Mouse (Mus musculus): Measurements from ENCODE around the gene Pgpep1l. TPM values are rescaled to one million over a fixed set of nuclear protein-coding genes. Genes with fewer than 3 reads are reported as not detected.

Gene Pgpep1l
- polyA plus RNA-seq, 1 experiment: not detected

GRCm38 (mm10) chr7:68305781-68306575 lies 41.9 kb upstream of the Pgpep1l start:
- TF ChIP-seq FOSL1 (IDR thresholded peaks at IDR 0.05; ENCODE audit: insufficient read depth, low read length, poor library complexity, severe bottlenecking) (no peak), MYOD1 (IDR thresholded peaks at IDR 0.05; ENCODE audit: control insufficient read depth, insufficient read length, low read depth) (no peak), USF1 (IDR thresholded peaks at IDR 0.05; ENCODE audit: low read depth) (no peak), MAX (IDR thresholded peaks at IDR 0.05) (no peak), CTCF (IDR thresholded peaks at IDR 0.05; ENCODE audit: control insufficient read depth, insufficient read depth, insufficient read length) (no peak), CEBPB (IDR thresholded peaks at IDR 0.05; ENCODE audit: low read depth) (no peak), MYOG (IDR thresholded peaks at IDR 0.05; ENCODE audit: control insufficient read depth, extremely low read depth, insufficient read length) (no peak)
- Histone ChIP-seq H3K27me3 (ENCODE audit: control insufficient read depth, insufficient read depth, insufficient read length) (no peaks in the 10 kb centered on the region), H3K79me3 (ENCODE audit: low read depth) (no peaks in the 10 kb centered on the region), H3ac (ENCODE audit: control insufficient read depth, insufficient read length, low read depth) (no peak overlapping the region), H3K4me3 (ENCODE audit: insufficient read depth, poor library complexity, severe bottlenecking) (no peak overlapping the region), H3K36me3 (ENCODE audit: control insufficient read depth, insufficient read depth) (no peaks in the 10 kb centered on the region), H3K79me2 (ENCODE audit: control insufficient read depth, insufficient read depth) (no peaks in the 10 kb centered on the region)

- no peaks in the 10 kb centered on the region for H3K79me3 ChIP-seq (ENCODE audit: low read depth)
- H3K27me3 ChIP-seq (ENCODE audit: control insufficient read depth, insufficient read depth, insufficient read length): no peaks in the 10 kb centered on the region
Measured at GRCm38 (mm10) chr7:68303685-68304084, 39.7 kb upstream of the Pgpep1l start.

GRCm38 (mm10) chr7:68302586-68303433 lies 38.8 kb upstream of the Pgpep1l start:
- Histone ChIP-seq H3ac (ENCODE audit: control insufficient read depth, insufficient read length, low read depth) (peak overlapping the region; percentile 8), H3K27me3 (ENCODE audit: control insufficient read depth, insufficient read depth, insufficient read length) (no peaks in the 10 kb centered on the region), H3K79me3 (ENCODE audit: low read depth) (no peaks in the 10 kb centered on the region), H3K4me3 (ENCODE audit: insufficient read depth, poor library complexity, severe bottlenecking) (peak overlapping the region; percentile 16), H3K36me3 (ENCODE audit: control insufficient read depth, insufficient read depth) (no peaks in the 10 kb centered on the region), H3K79me2 (ENCODE audit: control insufficient read depth, insufficient read depth) (no peaks in the 10 kb centered on the region)
- TF ChIP-seq CTCF (IDR thresholded peaks at IDR 0.05; ENCODE audit: control insufficient read depth, insufficient read depth, insufficient read length): peak; percentile 70
- no peak for TF ChIP-seq MYOG (IDR thresholded peaks at IDR 0.05; ENCODE audit: control insufficient read depth, extremely low read depth, insufficient read length)

More at GRCm38 (mm10) chr7:68303685-68304084, 39.7 kb upstream of the Pgpep1l start:
- no peak overlapping the region for H3K4me3 ChIP-seq (ENCODE audit: insufficient read depth, poor library complexity, severe bottlenecking)
- no peaks in the 10 kb centered on the region for H3K79me2 ChIP-seq (ENCODE audit: control insufficient read depth, insufficient read depth)
- no peaks in the 10 kb centered on the region for H3K36me3 ChIP-seq (ENCODE audit: control insufficient read depth, insufficient read depth)
- TF ChIP-seq CEBPB (IDR thresholded peaks at IDR 0.05; ENCODE audit: low read depth) (no peak), MAX (IDR thresholded peaks at IDR 0.05) (no peak)
- H3ac ChIP-seq (ENCODE audit: control insufficient read depth, insufficient read length, low read depth): no peak overlapping the region

DNA sequence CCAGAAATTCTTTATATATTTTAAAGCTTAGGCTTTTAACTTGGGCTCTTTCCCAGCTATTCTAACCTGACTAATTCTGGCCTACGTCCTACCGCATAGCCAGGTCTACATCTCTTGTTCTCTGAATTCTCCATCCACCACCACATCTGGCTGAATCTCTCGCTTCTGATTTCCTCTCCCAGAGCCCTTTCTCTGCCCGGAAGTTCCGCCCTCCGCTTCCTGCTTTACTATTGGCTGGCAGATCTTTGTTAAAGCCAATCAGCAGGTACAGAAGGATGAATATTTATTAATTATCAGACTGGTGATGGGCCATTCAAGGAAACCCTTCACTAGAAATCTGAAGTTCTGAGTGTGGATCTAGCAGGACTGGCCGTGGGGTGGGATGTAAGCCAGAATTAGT lies 37.1 kb upstream of the Pgpep1l start:
- Histone ChIP-seq H3K36me3 (ENCODE audit: control insufficient read depth, insufficient read depth) (no peaks in the 10 kb centered on the region), H3K4me3 (ENCODE audit: insufficient read depth, poor library complexity, severe bottlenecking) (no peak overlapping the region), H3K79me3 (ENCODE audit: low read depth) (no peaks in the 10 kb centered on the region), H3ac (ENCODE audit: control insufficient read depth, insufficient read length, low read depth) (no peak overlapping the region), H3K27me3 (ENCODE audit: control insufficient read depth, insufficient read depth, insufficient read length) (no peaks in the 10 kb centered on the region), H3K79me2 (ENCODE audit: control insufficient read depth, insufficient read depth) (no peaks in the 10 kb centered on the region)
- TF ChIP-seq MYOG (IDR thresholded peaks at IDR 0.05; ENCODE audit: control insufficient read depth, extremely low read depth, insufficient read length) (no peak), MAX (IDR thresholded peaks at IDR 0.05) (no peak), MYOD1 (IDR thresholded peaks at IDR 0.05; ENCODE audit: control insufficient read depth, insufficient read length, low read depth) (no peak), FOSL1 (IDR thresholded peaks at IDR 0.05; ENCODE audit: insufficient read depth, low read length, poor library complexity, severe bottlenecking) (no peak), USF1 (IDR thresholded peaks at IDR 0.05; ENCODE audit: low read depth) (no peak), CEBPB (IDR thresholded peaks at IDR 0.05; ENCODE audit: low read depth) (no peak), CTCF (IDR thresholded peaks at IDR 0.05; ENCODE audit: control insufficient read depth, insufficient read depth, insufficient read length) (no peak)

DNA sequence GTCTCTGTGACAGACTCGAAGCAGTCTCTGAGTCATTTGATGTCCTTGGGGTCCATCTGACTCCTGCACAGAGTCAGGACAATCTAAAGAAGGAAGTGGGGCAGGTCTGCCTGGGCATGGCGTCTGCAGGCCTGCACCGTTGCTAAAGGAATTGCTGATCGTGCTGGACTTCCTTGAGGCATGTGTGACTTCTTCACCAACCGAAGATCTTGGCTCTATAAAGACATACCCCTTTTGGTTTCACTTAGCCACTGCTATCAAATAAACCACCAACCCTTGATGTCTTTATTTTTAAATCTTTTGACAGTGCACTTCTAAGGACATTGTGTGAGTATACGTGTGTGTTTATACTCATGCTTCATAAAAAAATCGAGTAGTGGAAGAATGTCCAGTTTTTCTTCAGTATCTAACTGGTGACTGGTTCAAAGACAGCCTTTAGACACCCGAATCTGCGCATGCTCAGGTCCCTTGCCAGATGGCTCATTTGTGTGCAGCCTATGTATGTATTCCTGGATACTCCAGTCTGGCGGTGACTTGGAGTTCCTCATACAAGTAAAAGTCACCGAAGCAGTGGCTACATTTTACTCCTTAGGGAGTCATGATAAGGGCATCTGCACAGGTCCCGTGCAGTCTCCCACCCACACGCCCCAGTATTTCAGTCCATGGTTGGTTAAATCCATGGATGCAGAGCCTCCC lies 34.5 kb upstream of the Pgpep1l start:
- no peak overlapping the region for H3K4me3 ChIP-seq (ENCODE audit: insufficient read depth, poor library complexity, severe bottlenecking)
- no peak for TF ChIP-seq MYOD1 (IDR thresholded peaks at IDR 0.05; ENCODE audit: control insufficient read depth, insufficient read length, low read depth)
- no peak for TF ChIP-seq CTCF (IDR thresholded peaks at IDR 0.05; ENCODE audit: control insufficient read depth, insufficient read depth, insufficient read length)
- no peak for TF ChIP-seq USF1 (IDR thresholded peaks at IDR 0.05; ENCODE audit: low read depth)
- no peak for TF ChIP-seq MYOG (IDR thresholded peaks at IDR 0.05; ENCODE audit: control insufficient read depth, extremely low read depth, insufficient read length)
- no peak for TF ChIP-seq CEBPB (IDR thresholded peaks at IDR 0.05; ENCODE audit: low read depth)
- TF ChIP-seq MAX (IDR thresholded peaks at IDR 0.05): no peak
- TF ChIP-seq FOSL1 (IDR thresholded peaks at IDR 0.05; ENCODE audit: insufficient read depth, low read length, poor library complexity, severe bottlenecking): no peak
- no peaks in the 10 kb centered on the region for H3K79me3 ChIP-seq (ENCODE audit: low read depth)
- no peaks in the 10 kb centered on the region for H3K36me3 ChIP-seq (ENCODE audit: control insufficient read depth, insufficient read depth)
- no peaks in the 10 kb centered on the region for H3K79me2 ChIP-seq (ENCODE audit: control insufficient read depth, insufficient read depth)
- no peak overlapping the region for H3ac ChIP-seq (ENCODE audit: control insufficient read depth, insufficient read length, low read depth)
- H3K27me3 ChIP-seq (ENCODE audit: control insufficient read depth, insufficient read depth, insufficient read length): no peaks in the 10 kb centered on the region
